Mouse (Mus musculus) cerebellum, adult 9-11 months (tissue): ENCODE measurements at regions not wholly inside any gene's neighbourhood (a gene's known extent, or its start where the extent isn't known, plus 50 kb on each side); places are given as distances from the start of the nearest gene placed in this dataset.

ENCODE experiments used
- DNase-seq: peaks from one replicate; pipeline ENCODE4 v3.0.0; 2022

- DNase-seq = peak; percentile 86
These were observed 74.5 kb upstream of the Hs3st4 start for GRCm38 (mm10) chr7:123907946-123908840.

DNA sequence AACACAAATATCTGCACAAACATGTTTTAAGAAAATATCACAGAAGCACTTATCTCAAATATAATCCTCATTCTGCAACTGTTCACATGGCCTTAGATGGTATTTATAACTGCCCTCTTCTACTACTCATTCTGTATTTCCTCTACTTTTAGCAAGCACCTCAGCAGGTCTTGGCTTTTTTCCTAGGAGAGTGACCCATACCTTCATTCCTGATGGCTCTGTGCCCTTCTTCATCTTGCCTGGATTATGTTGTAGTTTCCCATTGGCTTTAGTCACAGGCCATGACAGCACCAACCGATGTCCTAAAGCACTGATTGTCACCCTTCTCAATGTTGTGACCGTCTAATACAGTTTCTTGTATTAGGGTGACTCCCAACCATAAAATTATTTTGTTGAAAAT is 61.2 kb upstream of the Hs3st4 start:
- DNase-seq = no peak

- no peak for DNase-seq
These were observed 50.2 kb upstream of the Hs3st4 start for GRCm38 (mm10) chr7:123932486-123932885.
